Mouse (Mus musculus) intestine, embryonic 16.5 days (tissue): ENCODE measurements around the gene Cdhr3. TPM values are rescaled to one million over a fixed set of nuclear protein-coding genes. Genes with fewer than 3 reads are reported as not detected.

Source experiments
- ATAC-seq: fragments of 200-750 bp; cut with Nextera tagmentation; 2 replicates; pipeline ENCODE4 v1.8.0; 2017; ENCODE audit warnings: moderate TSS enrichment, moderate library complexity
- H3K27ac ChIP-seq: fragments of 300-500 bp; sonication (generic); 2 replicates; pipeline ENCODE4 v1.5.1; 2014; ENCODE audit warnings: mild to moderate bottlenecking, low read length
- H3K27me3 ChIP-seq: fragments of 300-500 bp; sonication (generic); replicated peaks from 2 replicates; pipeline ENCODE4 v1.6.1; 2014; ENCODE audit warnings: low read length, control low read depth, mixed read lengths; ENCODE audit not compliant: control insufficient read depth, insufficient read depth
- H3K36me3 ChIP-seq: fragments of 300-500 bp; sonication (generic); 2 replicates; pipeline ENCODE4 v1.6.1; 2014; ENCODE audit warnings: low read length, control low read depth; ENCODE audit not compliant: control insufficient read depth, insufficient read depth
- H3K4me1 ChIP-seq: fragments of 300-500 bp; sonication (generic); 2 replicates; pipeline ENCODE4 v1.6.1; 2014; ENCODE audit warnings: low read length, control low read depth, mixed read lengths; ENCODE audit not compliant: control insufficient read depth, insufficient read depth
- H3K4me2 ChIP-seq: fragments of 300-500 bp; sonication (generic); 2 replicates; pipeline ENCODE4 v1.6.1; 2014; ENCODE audit warnings: low read depth, low read length, control low read depth
- H3K4me3 ChIP-seq: fragments of 300-500 bp; sonication (generic); 2 replicates; pipeline ENCODE4 v1.5.1; 2014; ENCODE audit warnings: mild to moderate bottlenecking, low read length
- H3K9ac ChIP-seq: fragments of 300-500 bp; sonication (generic); 2 replicates; pipeline ENCODE4 v1.6.1; 2014; ENCODE audit warnings: low read depth, low read length
- H3K9me3 ChIP-seq: fragments of 300-500 bp; sonication (generic); 2 replicates; pipeline ENCODE4 v1.6.1; 2016; ENCODE audit warnings: low read length, control low read depth; ENCODE audit not compliant: control insufficient read depth
- WGBS: fragments of 180-500 bp; shearing (Covaris S2); extraction: QIAGEN DNeasy Blood & Tissue Kit; methylation state at CpG from one replicate; pipeline ENCODE4 v1.1.7; 2014; 5-methylcytosine and 5-hydroxymethylcytosine counted together
- polyA plus RNA-seq: library from polyadenylated mRNA; unstranded; fragments of >200 nt; fragmentation: Nextera tagmentation; extraction: Ambion mirVana; gene quantifications from 2 replicates; pipeline ENCODE4 v1.2.1, GENCODE M21; 2015

Gene Cdhr3
- polyA plus RNA-seq, 1 experiment from 2014 or later: 0.04 TPM

- Histone ChIP-seq H3K4me1 (no peaks in the 10 kb centered on the region), H3K9ac (no peak overlapping the region), H3K9me3 (no peaks in the 10 kb centered on the region), H3K36me3 (no peaks in the 10 kb centered on the region), H3K4me3 (no peak overlapping the region), H3K27ac (no peak overlapping the region), H3K4me2 (no peak overlapping the region), H3K27me3 (no peaks in the 10 kb centered on the region)
- WGBS: 62% methylated on average over 4 of the region's 4 CpGs
- no peak for ATAC-seq
Observed at GRCm38 (mm10) chr12:33018601-33019000, 74.1 kb downstream of the Cdhr3 start.

DNA sequence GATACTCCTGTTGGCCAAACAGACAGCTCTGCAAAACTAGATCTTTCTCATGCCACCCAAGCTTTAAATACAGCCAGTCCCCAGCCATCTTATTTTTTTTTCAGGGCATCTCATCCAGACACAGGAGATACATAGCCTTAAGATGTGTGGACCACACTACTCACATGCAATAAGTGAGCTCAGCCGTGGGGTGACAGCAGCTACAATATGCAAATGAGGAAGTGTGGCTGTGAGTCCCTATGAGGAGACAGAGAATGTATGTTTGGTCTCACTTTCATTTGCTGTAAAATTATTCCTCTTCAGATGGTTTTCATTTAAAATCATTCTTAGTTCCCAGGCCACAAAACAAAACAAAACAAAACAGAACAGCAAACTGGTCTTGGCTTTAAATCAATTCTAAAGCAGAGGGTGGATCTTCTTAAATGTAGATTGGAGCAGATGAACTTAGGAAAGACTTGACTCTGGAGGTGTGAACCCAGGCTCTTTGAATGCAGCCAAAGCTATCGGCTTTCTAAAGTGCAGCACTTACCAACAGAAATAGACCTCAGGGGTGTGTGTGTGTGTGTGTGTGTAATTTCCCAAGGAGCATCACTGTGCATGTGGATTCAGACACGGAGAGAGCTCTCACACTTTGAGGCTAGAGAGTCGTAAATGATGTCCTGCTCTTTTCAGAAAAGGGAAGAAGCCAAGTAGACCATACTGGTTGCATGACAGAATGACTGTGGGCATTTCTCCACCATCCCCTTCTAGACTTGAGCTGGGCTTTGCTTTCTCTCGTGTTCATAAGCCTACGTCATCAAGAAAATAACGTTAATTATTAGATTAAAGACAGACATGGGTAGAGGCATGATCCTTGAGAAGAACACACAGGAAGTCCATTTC lies 75.6 kb downstream of the Cdhr3 start:
- no peaks in the 10 kb centered on the region for H3K9me3 ChIP-seq
- no peak overlapping the region for H3K4me2 ChIP-seq
- H3K9ac ChIP-seq: no peak overlapping the region
- H3K27me3 ChIP-seq: no peaks in the 10 kb centered on the region
- H3K27ac ChIP-seq: no peak overlapping the region
- no peaks in the 10 kb centered on the region for H3K4me1 ChIP-seq
- H3K4me3 ChIP-seq: no peak overlapping the region
- 60% methylated on average over 7 of the region's 7 CpGs for WGBS
- ATAC-seq: no peak
- H3K36me3 ChIP-seq: no peaks in the 10 kb centered on the region

GRCm38 (mm10) chr12:33015103-33015502 lies 77.6 kb downstream of the Cdhr3 start:
- no peak overlapping the region for H3K4me2 ChIP-seq
- H3K9ac ChIP-seq: no peak overlapping the region
- no peaks in the 10 kb centered on the region for H3K36me3 ChIP-seq
- 71% methylated on average over 1 of the region's 1 CpGs for WGBS
- H3K4me1 ChIP-seq: no peaks in the 10 kb centered on the region
- H3K27ac ChIP-seq: no peak overlapping the region
- no peak overlapping the region for H3K4me3 ChIP-seq
- H3K9me3 ChIP-seq: no peaks in the 10 kb centered on the region
- no peak for ATAC-seq
- H3K27me3 ChIP-seq: no peaks in the 10 kb centered on the region

- no peak for ATAC-seq
- no peak overlapping the region for H3K4me2 ChIP-seq
- no peaks in the 10 kb centered on the region for H3K4me1 ChIP-seq
- no peaks in the 10 kb centered on the region for H3K27me3 ChIP-seq
- no peak overlapping the region for H3K4me3 ChIP-seq
- 61% methylated on average over 7 of the region's 7 CpGs for WGBS
- no peaks in the 10 kb centered on the region for H3K36me3 ChIP-seq
- no peak overlapping the region for H3K9ac ChIP-seq
- no peaks in the 10 kb centered on the region for H3K9me3 ChIP-seq
- no peak overlapping the region for H3K27ac ChIP-seq
Observed at GRCm38 (mm10) chr12:33014050-33014796, 78.5 kb downstream of the Cdhr3 start.

DNA sequence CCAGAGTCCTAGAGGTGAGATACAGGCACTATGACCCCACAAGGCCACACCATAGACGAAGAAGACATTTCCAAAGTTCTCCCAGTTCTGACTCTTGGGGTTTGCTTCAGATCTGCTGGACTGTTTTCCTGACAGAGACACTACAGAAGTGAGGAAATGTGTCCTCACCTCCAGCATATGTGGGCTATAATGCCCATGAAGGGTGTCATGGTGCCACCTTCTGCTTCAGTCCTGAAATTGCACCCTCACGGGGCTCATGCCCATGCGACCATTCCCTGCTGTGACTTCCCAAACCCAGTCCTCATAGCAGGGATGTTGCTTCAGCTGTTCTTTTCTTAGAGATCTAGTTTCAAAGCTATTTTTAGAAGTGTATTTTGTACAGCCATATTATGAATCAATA lies 82.6 kb downstream of the Cdhr3 start:
- 39% methylated on average over 3 of the region's 3 CpGs for WGBS
- peak; percentile 49; the same call in 1 of the 2 replicates for ATAC-seq
- no peak overlapping the region for H3K4me2 ChIP-seq
- no peaks in the 10 kb centered on the region for H3K36me3 ChIP-seq
- no peak overlapping the region for H3K9ac ChIP-seq
- H3K4me3 ChIP-seq: no peak overlapping the region
- peaks cover 10% of the 10 kb centered on the region for H3K4me1 ChIP-seq
- H3K27ac ChIP-seq: no peak overlapping the region
- H3K9me3 ChIP-seq: no peaks in the 10 kb centered on the region
- no peaks in the 10 kb centered on the region for H3K27me3 ChIP-seq

GRCm38 (mm10) chr12:33009206-33009966 lies 83.3 kb downstream of the Cdhr3 start:
- Histone ChIP-seq H3K36me3 (no peaks in the 10 kb centered on the region), H3K4me3 (no peak overlapping the region), H3K27ac (no peak overlapping the region), H3K27me3 (no peaks in the 10 kb centered on the region), H3K9ac (no peak overlapping the region), H3K4me2 (no peak overlapping the region), H3K9me3 (no peaks in the 10 kb centered on the region), H3K4me1 (peaks cover 10% of the 10 kb centered on the region)
- peak; percentile 13; the same call in 1 of the 2 replicates for ATAC-seq
- WGBS: 83% methylated on average over 6 of the region's 6 CpGs

GRCm38 (mm10) chr12:33008305-33009110 lies 84.2 kb downstream of the Cdhr3 start:
- 44% methylated on average over 7 of the region's 7 CpGs for WGBS
- peak; percentile 90 for ATAC-seq
- H3K4me1 ChIP-seq: peaks cover 10% of the 10 kb centered on the region
- no peaks in the 10 kb centered on the region for H3K27me3 ChIP-seq
- H3K27ac ChIP-seq: peak overlapping the region; percentile 68
- H3K9me3 ChIP-seq: no peaks in the 10 kb centered on the region
- no peak overlapping the region for H3K4me2 ChIP-seq
- no peak overlapping the region for H3K4me3 ChIP-seq
- H3K9ac ChIP-seq: no peak overlapping the region
- no peaks in the 10 kb centered on the region for H3K36me3 ChIP-seq

DNA sequence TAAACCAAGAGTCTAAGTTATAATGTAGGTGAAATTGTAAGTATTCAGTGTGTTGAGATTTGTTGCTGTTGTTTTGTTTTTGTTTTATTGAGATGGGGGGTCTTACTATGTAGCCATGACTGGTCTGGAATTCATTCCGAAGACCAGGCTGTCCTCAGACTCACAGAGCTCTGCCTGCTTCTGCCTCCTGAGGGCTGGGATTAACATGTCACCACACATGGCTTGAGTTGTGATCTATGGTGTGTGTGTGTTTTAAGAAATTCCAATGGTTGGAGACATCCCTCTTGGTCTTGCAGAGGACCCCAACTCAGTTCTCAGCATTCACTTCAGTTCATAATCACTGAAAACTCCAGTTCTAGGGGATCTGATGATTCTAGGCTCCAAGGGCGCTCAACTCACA lies 85.5 kb downstream of the Cdhr3 start:
- Histone ChIP-seq H3K4me3 (no peak overlapping the region), H3K27ac (no peak overlapping the region), H3K9ac (no peak overlapping the region), H3K4me1 (peaks cover 10% of the 10 kb centered on the region), H3K27me3 (no peaks in the 10 kb centered on the region), H3K9me3 (no peaks in the 10 kb centered on the region), H3K4me2 (no peak overlapping the region), H3K36me3 (no peaks in the 10 kb centered on the region)
- ATAC-seq: no peak
- 97% methylated on average over 2 of the region's 2 CpGs for WGBS
